Mouse (Mus musculus) left cerebral cortex, adult 2 months (tissue): Measurements from ENCODE around the gene Ifnl2. TPM values are rescaled to one million over a fixed set of nuclear protein-coding genes. Genes with fewer than 3 reads are reported as not detected.
"Not testable (repeated sequence)": the region's sequence is repeated elsewhere in the genome, so short reads cannot be mapped to it uniquely, and the experiment has no call there.

Experiments used
- DNase-seq, 2 experiments: peaks; one replicate each; pipeline ENCODE4 v3.0.0; 2021 to 2022; ENCODE audit warnings: low spot score in 2 of 2, mixed read lengths in 1 of 2; ENCODE audit errors: extremely low spot score in 1 of 2
- H3K27ac ChIP-seq: fragments of 200-600 bp; 2 replicates; pipeline ENCODE4 v1.8.1; 2022
- H3K4me3 ChIP-seq: fragments of 200-600 bp; 2 replicates; pipeline ENCODE4 v1.8.1; 2022
- CTCF ChIP-seq: fragments of 200-600 bp; IDR thresholded peaks from 2 replicates; pipeline ENCODE4 v1.8.1; 2022; ENCODE audit warnings: antibody characterized with exemption, mild to moderate bottlenecking, moderate library complexity
- intact Hi-C: fragments of 180-260 bp; cut with DNase I; formaldehyde crosslinking; loops from one replicate; pipeline ENCODE4 v1.15.1; 2025
- long read RNA-seq, 2 experiments: library from polyadenylated mRNA; stranded (forward); transcript quantifications; one replicate each; pipeline ENCODE4 v2.0.0; 2021; ENCODE audit warnings: borderline mapping rate in 2 of 2
- total RNA-seq, 2 experiments: library from RNA; stranded (reverse); gene quantifications; 2 replicates each; pipeline ENCODE4 v1.2.3; 2021

Ifnl2 gene
- total RNA-seq: not detected
- long read RNA-seq, experiment 1: 0 reads
- long read RNA-seq, experiment 2: 0 reads

DNA sequence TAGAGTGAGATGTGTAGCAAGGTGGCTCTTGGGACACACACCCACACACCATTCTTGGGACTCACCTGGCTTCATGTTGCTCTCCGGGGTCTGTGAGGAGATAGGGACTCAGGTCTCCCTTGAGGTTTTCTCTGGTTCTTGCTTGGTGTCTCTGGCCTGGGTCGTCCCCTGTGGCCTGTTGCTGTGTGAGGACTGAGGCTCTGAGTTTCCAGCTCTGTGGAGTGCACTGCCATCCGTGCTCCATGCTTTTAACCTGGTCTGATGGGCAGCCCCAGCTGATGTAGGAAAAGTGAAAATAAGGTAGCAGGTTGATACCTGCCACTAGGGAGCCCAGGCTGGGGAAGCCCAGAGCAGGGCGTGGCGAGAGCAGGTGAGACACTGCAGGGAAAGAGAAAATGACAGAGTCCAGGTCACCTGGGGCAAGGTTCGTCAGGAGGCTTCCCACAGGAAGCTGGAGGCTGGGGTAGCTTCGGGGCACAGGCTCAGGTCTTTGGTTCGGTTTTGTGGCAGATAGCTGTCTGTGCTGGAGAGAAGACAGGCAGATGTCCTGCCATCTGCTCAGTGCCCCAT, at the start of gene Ifnl2:
Gene Ifnl2 (minus strand): TSS at position 51 of the 570 bp plus-strand sequence.
- H3K4me3 ChIP-seq, H3K27ac ChIP-seq, intact Hi-C loops, DNase-seq: not testable (repeated sequence)

DNA sequence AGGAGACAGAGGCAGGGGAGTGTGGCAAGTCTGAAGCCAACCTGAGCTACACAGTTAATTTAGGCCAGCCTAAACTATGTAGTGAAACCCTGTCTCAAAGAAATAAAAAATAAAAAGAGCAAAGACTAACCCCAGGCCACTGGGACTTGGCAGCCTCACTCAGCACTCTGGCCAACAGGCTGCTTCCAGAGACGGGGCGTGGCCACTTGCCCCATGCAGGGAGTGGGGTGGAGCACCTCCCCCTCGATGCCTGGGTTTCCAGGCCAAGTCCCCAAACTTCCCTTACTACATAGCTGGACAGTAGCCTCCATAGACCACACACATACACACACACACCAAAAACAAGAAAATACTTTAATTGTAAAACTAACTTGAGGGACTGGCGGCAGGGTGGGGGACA, 48.2 kb upstream of the Ifnl2 start:
- no peak for TF ChIP-seq CTCF
- H3K4me3 ChIP-seq: no peak overlapping the region
- DNase-seq: no peak
- no peak overlapping the region for H3K27ac ChIP-seq
- intact Hi-C loops: no loop called here

- no peak overlapping the region for H3K27ac ChIP-seq
- TF ChIP-seq CTCF: no peak
- DNase-seq: no peak
- H3K4me3 ChIP-seq: no peak overlapping the region
- intact Hi-C loops: no loop called here
Measured at GRCm38 (mm10) chr7:28557708-28558107, 47.5 kb upstream of the Ifnl2 start.

DNA sequence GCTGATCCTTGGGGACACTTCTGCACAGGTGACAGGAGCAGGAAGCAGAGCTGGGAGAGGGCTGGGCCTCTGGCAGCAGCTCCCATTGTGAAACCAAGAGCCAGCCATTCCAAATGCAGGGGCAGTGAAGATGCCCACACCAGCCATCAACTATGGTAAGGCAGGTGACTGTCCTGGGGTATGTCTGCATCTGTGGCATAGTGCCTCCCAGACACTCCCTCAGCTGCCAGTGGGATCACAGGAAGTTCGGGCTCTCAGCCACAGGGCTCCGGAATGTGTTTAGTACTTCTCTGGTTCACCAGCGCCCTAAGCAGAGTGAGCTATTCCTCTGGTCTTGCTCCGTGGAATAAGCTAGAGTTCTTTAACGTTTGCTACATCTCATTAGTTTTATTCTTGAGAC, 46.8 kb upstream of the Ifnl2 start:
- TF ChIP-seq CTCF: no peak
- intact Hi-C loops: no loop called here
- DNase-seq: no peak
- no peak overlapping the region for H3K4me3 ChIP-seq
- no peak overlapping the region for H3K27ac ChIP-seq

DNA sequence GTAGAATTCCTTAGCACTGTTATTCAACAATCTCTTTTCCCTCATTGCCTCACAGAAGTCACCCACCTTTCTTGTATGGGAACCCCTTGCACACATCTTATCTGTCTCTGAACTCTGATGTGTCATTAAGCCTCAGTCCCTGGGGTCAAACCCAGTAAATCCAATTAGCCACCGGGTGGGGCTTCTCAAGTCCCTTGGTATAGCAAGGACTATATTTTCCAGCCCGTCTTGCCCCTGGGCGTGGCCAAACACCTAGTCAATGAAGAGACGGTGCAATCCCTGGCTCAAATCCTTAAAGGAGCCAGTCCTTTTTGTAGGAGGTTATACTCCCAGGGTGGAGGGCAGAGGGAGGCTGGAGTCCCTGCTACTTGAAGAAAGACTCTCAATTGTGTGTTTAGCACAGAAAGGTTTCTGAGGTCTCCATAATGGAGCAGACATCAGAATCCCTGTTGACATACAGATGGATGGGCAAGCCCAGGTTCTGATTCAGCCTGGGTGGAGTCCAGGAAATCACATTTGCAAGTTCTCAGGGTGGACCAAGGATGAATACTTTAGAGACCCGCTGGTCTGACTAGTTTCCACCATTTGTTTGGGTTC, 45.8 kb upstream of the Ifnl2 start:
- intact Hi-C loops: no loop called here
- H3K4me3 ChIP-seq: no peak overlapping the region
- no peak for DNase-seq
- TF ChIP-seq CTCF: no peak
- H3K27ac ChIP-seq: no peak overlapping the region

- no peak for TF ChIP-seq CTCF
- no peak for DNase-seq
- Histone ChIP-seq H3K4me3 (no peak overlapping the region), H3K27ac (no peak overlapping the region)
- intact Hi-C loops: no loop called here
Measured at GRCm38 (mm10) chr7:28553076-28553475, 42.8 kb upstream of the Ifnl2 start.

DNA sequence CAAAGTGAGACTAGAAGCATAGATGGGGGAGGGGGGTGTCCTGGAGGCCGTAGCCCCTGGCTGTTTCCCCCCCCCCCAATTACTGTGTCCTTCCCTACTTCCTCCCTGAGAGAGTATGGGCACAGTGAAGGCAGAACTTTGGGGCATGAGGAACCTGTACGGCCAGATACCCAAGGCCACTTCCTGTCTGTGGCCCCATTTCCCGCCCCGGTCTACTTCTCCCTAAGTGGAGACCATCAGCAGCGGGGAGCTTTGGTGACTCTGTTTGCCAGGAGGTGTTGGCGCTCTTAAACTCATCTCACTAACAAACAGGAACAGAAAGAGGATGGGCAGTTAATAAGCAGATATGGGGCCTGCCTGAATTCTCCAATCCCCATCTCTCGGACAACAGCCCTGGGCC, 37.4 kb upstream of the Ifnl2 start:
- intact Hi-C loops: no loop called here

GRCm38 (mm10) chr7:28547154-28547553, 36.9 kb upstream of the Ifnl2 start, which contains the start of gene Nccrp1:
Gene Nccrp1, minus strand, starts transcription at chr7:28547254.
- no peak for DNase-seq
- TF ChIP-seq CTCF: no peak
- Histone ChIP-seq H3K27ac (no peak within 1 kb of the TSS), H3K4me3 (no peak within 1 kb of the TSS)
- intact Hi-C loops: no loop called here

More for the DNA sequence above, 37.4 kb upstream of the Ifnl2 start:
- H3K27ac ChIP-seq: no peak overlapping the region
- no peak for DNase-seq
- no peak for TF ChIP-seq CTCF
- no peak overlapping the region for H3K4me3 ChIP-seq

DNA sequence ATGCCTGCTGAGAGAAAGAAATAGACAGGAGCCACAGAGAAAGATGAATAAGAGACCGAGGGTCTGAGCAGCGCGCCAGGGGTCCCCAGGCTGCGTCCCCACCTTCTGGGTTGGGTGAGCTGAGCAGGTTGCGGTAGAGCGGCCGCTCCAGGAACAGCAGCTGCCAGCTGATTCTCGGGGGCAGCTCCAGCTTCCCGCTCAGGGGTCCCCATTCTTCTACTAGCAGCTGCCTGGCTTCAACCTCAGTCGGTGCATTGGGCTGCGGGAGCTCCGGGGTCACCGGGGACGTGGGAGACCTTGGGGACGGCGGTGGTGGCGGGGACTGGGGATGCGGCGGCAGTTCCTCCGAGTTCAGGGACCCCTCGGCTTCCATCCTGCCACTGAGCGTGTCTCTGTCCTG, 36.4 kb upstream of the Ifnl2 start:
- intact Hi-C loops: no loop called here
- DNase-seq: no peak
- TF ChIP-seq CTCF: no peak; the same call in 1 of the 2 replicates
- Histone ChIP-seq H3K4me3 (no peak overlapping the region), H3K27ac (no peak overlapping the region)

GRCm38 (mm10) chr7:28545891-28546210, 35.6 kb upstream of the Ifnl2 start:
- Histone ChIP-seq H3K4me3 (no peak overlapping the region), H3K27ac (no peak overlapping the region)
- DNase-seq: no peak
- TF ChIP-seq CTCF: no peak
- intact Hi-C loops: no loop called here

DNA sequence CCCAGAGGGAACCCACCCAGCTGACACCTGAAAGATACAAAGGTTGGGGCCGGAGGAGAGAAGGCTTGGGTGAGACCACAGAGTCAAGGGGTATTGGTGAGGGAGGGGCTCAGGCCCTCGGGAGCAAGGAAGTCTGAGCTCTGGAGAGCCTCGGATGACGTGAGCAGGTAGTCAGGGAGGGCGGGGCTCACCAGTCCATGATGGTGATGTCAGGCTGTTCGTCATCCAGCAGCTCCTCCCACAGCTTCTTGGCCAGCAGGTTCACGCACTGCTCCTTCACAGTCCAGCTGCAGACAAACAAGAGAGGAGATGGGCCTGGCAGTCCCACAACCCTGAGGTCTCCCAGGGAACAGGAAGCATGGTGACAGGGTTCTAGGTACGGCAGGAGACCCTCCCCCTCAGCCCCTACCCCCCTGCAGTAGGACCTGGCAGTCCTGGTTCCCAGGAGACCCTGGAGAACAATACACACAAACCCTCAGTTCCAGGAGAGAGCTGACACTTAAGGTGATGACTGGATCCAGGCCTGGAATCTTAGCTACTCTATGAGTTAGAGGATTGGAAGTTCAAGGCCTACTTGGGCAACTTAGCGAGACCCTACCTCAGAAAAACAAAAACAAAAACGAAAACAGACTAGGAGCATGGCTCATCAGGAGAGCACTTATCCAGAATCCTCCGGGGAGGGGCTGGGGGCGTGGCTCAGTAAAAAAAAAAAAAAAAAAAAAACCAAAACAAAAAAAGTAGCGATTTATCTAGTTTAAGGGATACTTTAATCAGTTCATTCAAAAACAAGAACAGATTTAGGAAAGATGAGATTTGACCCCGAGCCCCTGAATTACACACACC, 35.0 kb upstream of the Ifnl2 start:
- no peak for TF ChIP-seq CTCF
- no peak overlapping the region for H3K27ac ChIP-seq
- no peak overlapping the region for H3K4me3 ChIP-seq
- no peak for DNase-seq
- intact Hi-C loops: no loop called here

DNA sequence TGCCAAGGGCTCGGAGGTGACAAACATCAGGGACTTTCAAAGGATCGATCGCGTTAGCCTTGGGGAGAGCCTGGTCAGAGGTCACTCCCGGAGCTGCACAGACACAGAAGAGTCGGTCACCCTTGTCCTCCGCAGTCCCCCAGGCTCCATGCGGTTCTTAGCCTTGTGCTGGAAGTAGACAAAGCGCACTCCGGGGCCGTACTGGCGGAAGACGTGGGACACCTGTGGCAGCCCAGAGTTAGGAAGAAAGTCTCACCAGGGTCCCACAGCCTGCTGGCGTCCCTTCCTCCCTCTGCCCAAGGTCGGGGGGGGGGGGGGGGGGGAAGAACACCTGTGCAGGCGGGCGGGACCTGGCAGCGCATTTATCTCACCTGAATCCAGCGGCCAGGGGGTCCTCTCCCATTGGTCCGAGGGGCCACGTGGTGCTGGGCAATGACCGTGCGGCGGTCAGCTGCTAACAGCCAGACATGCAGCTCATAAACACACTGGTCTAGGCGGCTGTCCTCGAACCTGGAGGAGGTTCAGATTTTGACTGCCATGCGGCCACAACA, 33.9 kb upstream of the Ifnl2 start:
- no peak overlapping the region for H3K4me3 ChIP-seq
- no peak overlapping the region for H3K27ac ChIP-seq
- DNase-seq: no peak
- intact Hi-C loops: no loop called here
- no peak for TF ChIP-seq CTCF
